Mouse (Mus musculus): Measurements from ENCODE around the gene Dlg2. TPM values are rescaled to one million over a fixed set of nuclear protein-coding genes. Genes with fewer than 3 reads are reported as not detected.

The Dlg2 gene
- polyA plus RNA-seq, 1 experiment from 2014 or later = 13.7 TPM

Other genes with a start within 250 kb of the Dlg2 start
- not detected in 2 replicates for gene Ccdc83, start 210.9 kb upstream of the Dlg2 start, polyA plus RNA-seq (2015; fragmentation: Nextera tagmentation; extraction: Ambion mirVana)
- 6.1 and 6.8 TPM in 2 replicates for gene Sytl2, start 174.4 kb upstream of the Dlg2 start, polyA plus RNA-seq (2015; fragmentation: Nextera tagmentation; extraction: Ambion mirVana)
- 0.22 and 0.24 TPM in 2 replicates for gene Ccdc89, start 50.1 kb upstream of the Dlg2 start, polyA plus RNA-seq (2015; fragmentation: Nextera tagmentation; extraction: Ambion mirVana)
- 34.7 and 38.5 TPM in 2 replicates for gene Crebzf, start 33.9 kb upstream of the Dlg2 start, polyA plus RNA-seq (2015; fragmentation: Nextera tagmentation; extraction: Ambion mirVana)
- 60.0 and 67.6 TPM in 2 replicates for gene Tmem126a, start 19.4 kb upstream of the Dlg2 start, polyA plus RNA-seq (2015; fragmentation: Nextera tagmentation; extraction: Ambion mirVana)
- 20.7 and 21.0 TPM in 2 replicates for gene Tmem126b, start 671 bp upstream of the Dlg2 start, polyA plus RNA-seq (2015; fragmentation: Nextera tagmentation; extraction: Ambion mirVana)